Mouse (Mus musculus): ENCODE measurements around the gene Ttll8. TPM values are rescaled to one million over a fixed set of nuclear protein-coding genes. Genes with fewer than 3 reads are reported as not detected.
A peak's percentile ranks its signal among the peaks of the same experiment; 100 is the strongest.

Gene Ttll8
- total RNA-seq, 2 experiments from 2014 or later, result not detected

DNA sequence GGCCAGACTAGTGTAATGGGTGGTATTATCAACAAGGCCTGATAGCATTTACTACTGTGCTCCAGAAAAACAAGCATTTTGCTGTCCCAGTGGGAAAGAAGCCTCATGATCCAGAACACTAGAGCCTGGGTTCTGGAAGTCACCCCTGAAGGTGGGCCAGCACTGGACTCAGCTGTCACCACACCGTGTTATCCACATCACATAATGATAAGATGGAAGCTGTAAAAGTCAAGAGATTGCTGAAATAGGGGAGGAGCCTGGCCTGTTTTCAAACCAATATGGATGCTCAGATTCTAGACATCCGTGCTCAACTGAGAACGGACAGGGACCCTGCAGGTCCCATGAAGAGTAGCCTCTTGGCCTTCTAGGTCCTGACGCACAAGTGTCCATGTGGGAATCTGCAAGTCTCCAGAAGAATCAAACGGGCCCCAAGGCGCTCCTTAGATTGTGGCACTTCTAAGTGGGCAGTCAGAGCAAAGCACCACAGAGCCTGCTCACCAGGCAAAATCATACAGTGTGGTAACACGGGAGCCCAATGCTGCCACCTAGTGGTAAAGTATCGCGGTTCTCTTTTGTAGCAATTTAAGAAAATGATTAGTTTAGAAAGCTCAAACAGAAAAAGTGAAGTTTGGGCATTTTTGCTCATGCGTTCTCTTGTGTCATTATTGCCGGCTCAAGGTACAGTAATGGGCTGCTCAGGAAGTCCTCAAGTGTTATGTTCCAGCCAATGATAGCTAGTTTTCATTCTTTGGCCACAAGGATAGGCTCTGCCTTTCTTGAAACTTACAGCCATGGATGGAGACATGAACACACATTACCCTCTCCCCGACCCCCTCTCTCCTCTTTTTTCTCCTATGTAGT is 32.9 kb downstream of the Ttll8 start:
- DNase-seq, result peak; percentile 86

DNA sequence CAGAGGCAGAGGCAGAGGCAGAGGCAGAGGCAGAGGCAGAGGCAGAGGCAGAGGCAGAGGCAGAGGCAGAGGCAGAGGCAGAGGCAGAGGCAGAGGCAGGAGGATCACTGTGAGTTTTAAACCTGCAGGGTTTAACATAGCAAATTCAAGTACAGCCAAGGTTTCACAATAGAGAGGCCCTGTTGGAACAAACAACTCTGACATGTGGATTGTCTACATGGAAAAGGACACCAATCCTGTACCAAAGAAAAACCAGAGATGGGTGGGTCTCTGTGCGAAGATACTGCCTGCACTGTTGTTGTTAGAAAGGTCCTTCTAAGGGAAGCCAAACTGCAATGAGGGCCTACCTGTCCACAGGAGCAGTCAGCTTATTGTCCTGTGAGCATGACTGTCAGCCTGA is 34.2 kb downstream of the Ttll8 start:
- no peak for DNase-seq

DNA sequence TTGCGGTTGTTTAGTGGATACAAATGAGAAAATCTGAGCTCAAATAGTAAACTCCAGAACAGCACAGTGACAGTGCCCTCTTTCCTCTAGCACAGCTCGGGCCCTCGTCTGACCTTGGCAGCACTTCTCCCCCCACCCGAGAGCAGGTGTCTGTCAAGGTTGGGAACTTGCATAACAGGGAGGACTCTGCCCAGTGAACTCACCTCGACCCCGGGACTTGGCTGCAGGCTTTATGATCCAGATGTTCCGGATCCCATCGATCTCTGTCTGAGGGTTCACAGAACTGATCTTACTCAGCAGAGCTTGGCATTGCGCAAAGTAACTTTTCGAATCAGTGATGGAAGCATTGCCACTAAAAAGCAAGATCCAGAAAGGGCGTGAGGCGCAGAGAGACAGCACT is 34.9 kb downstream of the Ttll8 start:
- DNase-seq, result no peak

DNA sequence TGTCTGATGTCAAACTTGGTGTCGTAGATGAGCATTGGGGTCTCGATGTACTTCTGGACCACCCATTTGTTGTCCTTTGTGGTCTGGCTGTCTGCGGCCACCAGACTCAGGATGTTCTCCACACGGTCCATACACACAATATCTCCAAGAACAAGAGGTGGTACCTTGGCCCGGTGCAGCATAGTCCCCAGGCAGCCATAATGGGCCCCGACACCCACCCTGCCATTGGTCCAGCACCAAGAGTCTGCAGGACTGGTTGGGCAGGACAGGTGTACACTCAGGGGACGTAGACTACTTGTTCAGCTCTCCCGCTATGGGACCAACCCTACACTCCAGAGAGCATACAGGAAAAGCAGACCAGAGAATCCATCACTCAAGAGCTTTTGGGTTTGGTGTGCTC is 37.1 kb downstream of the Ttll8 start:
- no peak for DNase-seq

DNA sequence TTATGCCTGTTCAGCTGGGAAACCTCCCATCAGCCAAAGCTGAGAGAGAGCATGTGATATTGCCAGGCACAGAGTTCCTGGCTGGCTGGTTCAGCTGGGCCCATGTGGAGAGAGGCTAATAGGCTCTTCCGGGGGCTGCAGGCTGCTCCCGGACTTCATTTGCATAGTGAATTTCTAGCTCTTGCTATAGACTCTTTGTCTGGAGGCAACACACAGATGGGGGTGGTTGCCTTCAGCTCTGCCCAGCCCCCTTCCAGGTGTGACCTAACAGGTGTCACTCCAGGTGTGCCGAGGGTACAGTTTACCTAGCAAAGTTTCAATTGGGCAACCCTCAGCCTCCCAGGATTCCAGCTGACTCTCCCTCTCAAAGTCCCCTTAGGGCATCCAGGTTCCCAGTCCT is 37.9 kb downstream of the Ttll8 start:
- DNase-seq, result no peak

DNA sequence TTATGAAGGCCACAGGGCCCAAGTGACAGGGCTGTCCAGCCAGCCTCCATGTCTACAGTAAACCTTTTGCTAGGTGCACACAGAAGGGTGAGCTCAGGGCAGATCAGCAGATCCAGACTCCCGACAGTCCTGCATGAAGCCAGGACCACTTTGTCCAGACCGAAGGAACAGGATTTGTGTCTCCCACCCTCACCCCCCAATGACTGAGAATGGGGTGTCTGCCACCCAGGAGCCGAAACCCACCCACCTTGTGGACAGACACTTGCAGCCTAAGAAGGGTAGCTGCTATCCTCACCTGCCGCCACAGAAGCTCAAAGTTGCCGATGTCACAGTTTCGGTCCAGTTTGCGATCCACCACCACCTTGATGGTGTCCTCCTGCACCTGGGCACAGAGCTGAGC is 39.2 kb downstream of the Ttll8 start:
- no peak for DNase-seq

DNA sequence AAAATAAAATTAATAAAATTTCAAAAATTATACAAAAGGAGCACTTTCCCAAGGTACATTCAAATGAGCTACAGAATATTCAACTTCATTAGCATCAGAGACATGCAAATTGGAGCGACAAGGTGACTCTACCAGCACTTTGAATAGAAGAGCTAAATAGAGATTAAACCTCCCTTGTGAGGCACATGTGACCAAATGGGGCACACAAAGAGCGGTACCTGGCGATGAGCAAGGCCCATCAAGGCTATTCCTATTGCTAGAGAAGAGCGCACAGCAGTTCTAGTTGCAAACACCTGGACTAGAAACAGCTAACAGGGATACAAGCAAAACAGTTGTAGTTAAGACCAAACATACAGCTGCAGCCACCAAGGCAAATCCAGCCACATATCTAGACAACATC is 47.9 kb downstream of the Ttll8 start:
- no peak for DNase-seq

DNA sequence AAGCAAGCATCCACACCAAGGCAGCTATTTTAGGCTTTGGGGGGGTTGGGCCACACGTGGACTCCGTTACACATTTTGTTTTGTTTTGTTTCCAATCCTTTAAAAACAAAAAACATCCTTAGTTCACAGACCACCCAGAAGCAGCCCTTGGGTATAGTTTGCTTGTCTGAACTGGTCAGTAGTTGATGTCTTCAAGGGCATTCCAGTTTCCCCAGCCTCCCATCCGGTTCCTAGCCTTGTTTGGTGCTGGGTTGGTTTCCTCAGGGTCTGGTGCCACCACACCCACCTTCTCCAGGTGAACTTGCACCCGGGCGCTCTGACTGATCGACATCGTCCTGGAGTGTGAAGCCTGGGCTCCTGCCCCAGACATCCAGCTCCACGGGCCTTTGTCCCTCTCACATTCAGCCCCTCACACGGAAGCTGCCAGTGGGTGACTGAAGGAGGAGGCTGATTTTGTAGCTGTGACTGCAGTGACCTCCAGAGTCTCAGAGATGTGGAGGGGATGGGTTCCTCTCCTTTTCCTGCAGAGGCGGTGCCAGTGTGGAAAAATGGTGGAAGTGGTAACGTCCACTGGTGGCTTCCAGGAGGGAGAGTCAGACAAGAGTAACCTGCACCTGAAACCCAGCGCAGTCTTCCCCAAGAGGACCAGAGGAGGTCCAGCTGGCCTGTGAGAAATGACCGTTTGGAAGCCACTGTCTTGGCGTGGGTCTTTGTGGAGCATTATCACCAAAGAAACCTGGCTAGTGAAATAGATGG is 50.0 kb downstream of the Ttll8 start:
- no peak for DNase-seq

DNA sequence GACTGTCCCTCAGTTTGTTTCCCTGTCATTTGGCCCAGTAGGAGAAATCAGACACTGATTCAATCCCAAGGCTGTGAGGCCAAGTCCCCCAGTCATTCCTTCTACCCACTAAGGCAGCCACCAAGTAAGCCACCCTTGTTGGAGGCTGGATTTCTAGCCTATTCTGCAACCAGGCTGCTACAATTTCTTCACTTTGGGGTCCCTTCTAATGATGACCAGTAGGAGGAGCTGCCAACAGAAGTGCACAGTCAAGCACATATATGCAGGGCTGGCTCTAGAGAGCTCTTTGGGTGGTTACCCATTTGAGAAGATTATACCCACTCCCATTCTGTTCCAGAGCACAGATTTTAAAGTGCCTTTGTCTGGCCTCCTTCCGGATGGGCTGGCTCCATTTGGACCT is 51.1 kb downstream of the Ttll8 start:
- DNase-seq, result no peak

DNA sequence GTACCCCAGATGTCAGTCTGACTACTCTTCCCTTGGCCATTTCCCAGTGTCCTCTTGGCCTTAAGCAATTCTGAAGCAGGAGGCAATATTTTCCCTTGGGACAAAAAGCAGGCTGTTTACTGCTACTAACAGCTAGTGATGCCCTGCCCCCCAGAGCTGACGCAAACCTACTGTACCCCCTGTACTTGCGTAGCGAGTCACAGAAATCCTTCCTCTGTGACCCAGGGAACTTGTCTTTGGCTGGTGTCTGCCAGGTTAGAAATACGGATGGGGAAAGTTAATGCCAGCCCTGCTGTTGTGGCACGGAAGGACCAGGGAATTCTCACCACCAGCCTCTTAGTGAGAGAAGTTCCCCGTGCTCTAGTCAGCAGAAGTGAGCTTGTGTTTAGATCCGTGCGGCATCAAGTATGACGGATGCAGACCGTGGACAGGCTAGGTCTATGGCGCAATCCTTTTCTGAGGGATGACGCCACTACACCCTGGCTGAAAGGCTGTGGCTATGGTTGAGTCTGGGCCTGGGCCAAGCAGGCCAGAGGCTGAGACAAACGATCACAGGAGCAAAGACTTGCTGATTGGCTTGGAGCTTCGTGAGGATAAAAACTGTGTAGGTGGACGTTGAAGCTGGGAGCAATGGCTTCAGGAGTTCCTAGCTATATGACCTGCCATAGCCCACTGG is 51.9 kb downstream of the Ttll8 start:
- no peak for DNase-seq

DNA sequence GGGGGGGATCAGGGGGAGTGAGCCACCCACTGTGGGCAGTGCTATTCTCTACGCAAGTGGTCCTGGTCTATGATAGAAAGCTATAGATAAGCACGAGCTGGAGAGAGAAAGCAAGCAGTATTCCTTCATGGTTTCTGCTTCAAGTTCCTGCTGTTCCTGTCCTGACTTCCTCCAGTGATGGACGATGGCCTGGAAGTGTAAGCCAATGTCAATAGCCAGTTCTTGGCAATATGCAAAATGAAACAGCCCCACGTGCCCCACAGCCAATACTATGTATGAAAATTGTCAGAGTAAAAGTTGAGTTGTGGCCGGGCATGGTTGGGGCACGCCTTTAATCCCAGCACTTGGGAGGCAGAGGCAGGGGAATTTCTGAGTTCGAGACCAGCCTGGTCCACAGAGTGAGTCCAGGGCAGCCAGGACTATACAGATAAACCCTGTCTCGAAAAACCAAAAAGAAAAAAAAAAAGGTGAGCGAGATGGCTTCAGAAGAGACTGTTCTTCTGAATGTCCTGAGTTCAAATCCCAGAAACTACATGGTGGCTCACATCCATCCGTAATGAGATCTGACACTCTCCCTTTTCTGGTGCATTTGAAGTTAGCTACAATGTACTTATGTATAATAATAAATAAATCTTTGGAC is 57.8 kb downstream of the Ttll8 start:
- no peak for DNase-seq

DNA sequence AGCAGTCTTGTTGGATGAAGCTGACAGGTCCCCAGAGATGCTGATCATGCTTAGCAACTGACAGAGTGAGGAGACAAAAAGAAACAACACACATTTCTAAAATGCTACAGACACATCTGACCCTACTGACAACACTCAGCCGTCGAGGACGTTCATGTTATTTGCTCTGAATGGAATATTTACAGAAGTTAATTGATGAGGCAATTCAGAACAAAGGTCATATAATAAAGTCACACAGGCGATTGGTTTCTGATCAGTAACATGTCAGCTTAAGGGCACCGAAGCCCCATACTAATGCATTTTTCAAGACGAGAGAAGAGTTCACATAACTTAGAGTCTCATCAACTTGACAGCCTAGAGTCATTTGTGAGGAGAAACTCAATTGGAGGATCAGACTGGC is 58.3 kb downstream of the Ttll8 start:
- DNase-seq, result no peak

DNA sequence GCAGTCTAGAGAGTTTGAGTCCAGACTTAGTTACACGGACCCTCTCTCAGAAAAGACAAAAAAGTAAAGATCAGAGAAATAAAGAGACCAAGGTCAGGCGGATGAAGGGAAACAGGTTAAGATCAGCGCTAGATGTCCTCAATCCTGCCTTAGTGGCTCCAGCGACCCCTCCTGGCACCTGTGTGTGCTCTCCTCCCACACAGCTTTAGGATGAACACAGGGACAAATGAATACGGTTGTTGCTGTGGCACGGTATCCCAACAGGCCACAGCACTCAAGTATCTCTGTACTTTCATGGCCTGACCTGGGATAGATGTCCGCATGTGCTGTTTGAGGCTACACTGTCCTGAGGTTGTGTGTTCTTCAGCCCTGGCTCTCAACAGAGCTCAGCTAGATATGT is 59.1 kb downstream of the Ttll8 start:
- DNase-seq, result no peak

DNA sequence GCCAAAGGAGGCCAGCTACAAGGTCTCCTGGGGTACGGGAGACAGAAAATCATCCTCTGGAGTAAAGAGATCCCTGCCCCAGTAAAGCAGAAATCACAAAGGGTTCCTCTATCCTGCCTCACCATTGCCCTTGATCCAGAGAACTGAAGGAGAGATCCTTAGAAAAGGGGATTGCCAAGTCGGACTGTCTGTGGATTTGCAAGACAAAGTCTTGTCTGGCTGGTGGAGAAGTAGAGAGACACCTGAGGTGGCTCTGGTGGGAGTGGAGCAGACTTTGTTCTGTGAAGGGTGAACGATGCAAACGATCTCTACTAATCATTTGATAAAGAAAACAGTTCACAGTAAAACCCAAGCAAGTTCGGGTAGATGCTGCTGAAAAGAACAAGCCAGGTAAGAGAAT is 61.3 kb downstream of the Ttll8 start:
- DNase-seq, result no peak

DNA sequence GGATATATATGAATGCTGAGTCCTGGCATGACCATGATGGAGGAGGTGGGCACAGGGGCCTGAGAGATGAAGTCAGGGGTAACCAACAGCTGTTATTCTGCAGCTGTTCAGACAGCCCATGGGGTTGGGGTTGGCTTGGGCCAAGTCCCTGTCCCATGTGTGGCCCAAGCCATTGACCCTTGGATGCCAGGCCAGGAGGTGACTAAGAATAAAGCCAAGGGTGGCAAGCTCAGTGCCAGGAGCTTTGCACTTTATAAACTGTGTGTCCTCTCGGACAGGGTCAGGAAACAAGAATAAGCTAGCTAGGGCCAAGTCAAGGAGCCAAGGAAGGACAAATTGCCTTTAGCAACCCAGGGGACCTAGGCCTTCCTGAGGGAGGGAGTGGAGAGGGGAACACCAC is 62.0 kb downstream of the Ttll8 start:
- no peak for DNase-seq

DNA sequence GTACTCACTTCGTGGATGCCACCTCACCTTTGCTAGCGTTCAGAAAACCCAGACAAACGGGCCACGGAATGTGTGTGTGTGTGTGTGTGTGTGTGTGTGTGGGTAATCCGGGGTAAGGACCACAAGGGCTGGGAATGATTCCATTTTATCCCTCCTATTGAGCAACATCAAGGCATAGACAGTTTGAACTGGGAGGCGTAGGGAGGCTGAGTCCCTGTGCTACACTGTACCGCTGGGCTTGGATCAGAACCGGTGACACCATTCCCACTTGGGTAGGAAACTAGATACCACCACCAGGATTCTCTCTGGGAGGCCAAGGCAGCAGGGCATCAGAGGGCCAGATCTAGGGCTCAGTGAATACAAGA is 62.6 kb downstream of the Ttll8 start:
- no peak for DNase-seq

DNA sequence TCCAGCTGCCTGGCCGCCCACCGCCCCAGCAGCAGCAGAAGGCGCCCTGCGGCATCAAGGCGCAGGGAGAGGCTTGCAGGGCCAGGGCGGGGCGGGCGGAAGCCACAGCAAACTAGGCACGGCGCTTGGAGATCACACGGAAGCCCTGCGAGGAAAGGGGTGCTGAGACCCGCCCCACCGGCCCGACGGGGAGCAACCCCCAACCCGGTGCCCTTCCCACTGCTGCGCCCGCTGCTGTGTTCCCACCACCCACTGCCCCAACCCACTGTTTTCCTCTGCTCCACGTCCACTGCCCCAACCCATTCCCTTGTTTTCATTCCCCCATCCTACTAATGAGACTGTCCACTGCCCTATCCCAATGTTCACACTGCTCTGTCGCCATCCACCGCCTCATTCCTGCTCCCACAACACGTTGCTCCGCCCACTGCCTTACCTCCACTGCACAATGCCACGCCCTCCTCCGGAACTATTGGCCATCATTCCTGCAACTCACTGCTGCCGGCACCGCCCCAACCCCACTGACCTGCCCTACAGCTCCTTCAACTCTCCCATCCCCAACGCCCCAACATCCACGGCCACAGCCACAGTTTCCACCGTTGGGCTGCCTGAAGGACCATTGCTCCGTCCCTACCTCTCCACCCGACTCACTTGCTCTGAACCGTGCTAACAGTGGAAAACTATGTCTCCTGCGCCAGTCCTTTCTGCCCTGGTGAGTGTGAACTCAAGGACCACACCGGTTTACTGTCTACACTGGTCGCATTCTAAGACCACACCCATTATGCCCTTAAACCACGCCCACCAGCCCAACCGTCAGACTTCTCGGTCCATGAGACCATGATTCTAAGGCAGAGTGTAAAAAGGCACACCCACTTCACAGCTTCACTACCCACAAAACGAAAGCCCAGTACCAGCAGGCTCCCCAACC is 63.2 kb downstream of the Ttll8 start:
- DNase-seq, result peak; percentile 77

DNA sequence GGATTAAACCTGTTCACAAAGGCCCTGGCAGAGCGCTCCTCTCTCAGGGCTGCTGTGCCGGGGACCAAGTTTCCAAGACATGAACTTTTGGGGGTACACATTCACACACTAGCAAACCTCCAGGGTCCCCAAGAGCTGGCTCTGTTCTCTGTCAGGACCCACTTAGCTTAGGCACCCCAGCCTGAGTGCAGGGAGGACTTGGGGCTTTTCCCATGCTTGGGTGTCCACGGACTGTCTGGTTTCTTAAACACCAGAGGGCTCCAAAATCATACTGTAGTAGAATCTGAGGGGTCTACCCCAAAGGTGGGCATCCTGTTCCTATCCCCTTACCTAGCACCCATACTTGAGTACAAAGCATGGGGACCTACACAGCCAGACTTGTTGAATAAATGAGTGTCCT is 64.2 kb downstream of the Ttll8 start:
- no peak for DNase-seq

DNA sequence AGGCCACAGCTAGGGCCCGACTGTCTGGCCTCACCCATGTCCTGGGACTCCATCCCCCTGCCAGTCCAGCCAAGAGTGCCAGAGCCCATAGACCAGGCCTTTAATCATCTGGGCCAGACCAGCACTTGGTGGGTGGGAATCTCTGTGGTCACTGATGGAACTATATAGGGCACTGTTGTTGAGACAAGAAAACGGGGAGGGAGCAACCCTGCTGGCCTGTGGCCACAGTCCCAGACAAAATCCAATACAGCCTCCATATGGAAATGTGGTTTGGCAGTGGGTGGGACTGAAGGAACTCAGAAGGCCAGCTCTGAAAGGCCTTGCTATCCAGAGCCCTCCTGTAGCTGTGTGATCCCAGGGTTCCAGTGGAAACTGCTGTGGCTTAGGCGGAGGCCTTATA is 65.2 kb downstream of the Ttll8 start:
- no peak for DNase-seq

DNA sequence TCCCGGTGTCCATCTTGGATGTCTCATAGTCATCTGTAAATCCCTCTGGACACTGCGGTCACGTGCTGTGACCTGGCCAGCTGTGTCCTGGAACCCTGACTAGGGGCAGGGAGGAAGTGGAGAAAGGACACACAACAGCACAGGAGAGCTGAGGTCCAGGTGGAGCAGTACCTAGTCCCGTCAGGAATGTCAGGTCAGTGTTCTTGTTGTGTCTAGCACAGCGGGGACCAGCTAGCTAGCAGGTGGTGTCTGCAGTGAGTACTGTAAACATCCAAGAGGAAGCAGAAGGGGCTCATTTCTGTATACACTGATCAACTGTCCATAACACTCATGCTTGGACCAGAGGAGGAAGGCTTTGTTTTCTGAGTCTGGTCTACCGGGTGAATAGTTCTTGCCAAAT is 68.8 kb downstream of the Ttll8 start:
- DNase-seq, result no peak

DNA sequence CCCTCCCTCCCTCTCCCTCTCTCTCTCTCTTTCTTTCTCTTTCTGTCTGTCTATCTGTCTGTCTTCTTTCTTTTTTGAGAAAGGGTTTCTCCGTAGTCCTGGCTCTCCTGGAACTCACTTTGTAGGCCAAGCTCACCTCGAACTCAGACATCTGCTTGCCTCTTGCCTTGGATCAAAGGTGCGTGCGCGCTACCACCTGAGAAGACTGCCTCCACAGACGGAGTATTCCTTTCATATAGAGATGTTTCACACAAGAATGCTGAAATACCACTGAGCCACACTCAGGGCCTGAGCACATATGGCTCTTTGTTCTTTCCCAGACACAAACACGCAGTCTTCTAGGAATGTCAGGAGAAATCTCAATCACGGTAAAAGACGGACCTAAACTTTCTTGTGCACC is 70.9 kb downstream of the Ttll8 start:
- no peak for DNase-seq

DNA sequence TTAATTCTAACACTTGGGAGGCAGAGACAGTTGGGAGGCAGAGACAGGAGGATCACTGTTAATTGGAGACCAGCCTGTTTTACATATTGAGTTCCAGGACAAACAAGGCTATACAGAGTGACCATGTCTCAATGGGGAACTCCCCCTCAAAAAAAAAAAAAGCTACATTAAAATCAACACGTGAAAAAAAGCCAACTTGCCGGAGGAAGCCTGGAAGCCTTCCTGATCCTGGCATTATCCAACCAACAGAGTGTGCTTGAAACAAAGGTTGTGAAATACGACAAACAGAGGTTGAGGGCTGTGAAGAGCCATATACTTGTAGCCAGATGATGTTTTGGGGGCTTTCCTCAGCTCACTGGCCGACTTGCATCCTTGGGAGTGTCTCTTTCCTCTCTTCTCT is 71.4 kb downstream of the Ttll8 start:
- no peak for DNase-seq
